Mouse (Mus musculus) heart, embryonic 14.5 days (tissue): ENCODE measurements around the gene Lsm12. TPM values are rescaled to one million over a fixed set of nuclear protein-coding genes. Genes with fewer than 3 reads are reported as not detected.
"Not testable (repeated sequence)": the region's sequence is repeated elsewhere in the genome, so short reads cannot be mapped to it uniquely, and the experiment has no call there.

ENCODE experiments used
- ATAC-seq: fragments of 200-750 bp; cut with Nextera tagmentation; 2 replicates; pipeline ENCODE4 v1.8.0; 2017; ENCODE audit warnings: low read depth, moderate TSS enrichment; ENCODE audit not compliant: insufficient number of reproducible peaks, insufficient read depth, low FRiP score
- H3K27ac ChIP-seq, 2 experiments: fragments of 200-500 bp in 1 of 2; fragments of 300-500 bp in 1 of 2; sonication (generic) in 1 of 2; replicated peaks in 1 of 2; 2 replicates each; pipeline ENCODE4 v1.5.1; 2012 to 2014; ENCODE audit warnings: low read depth in 2 of 2, low read length in 2 of 2, control low read depth in 1 of 2, mild to moderate bottlenecking in 1 of 2, mixed read lengths in 1 of 2; ENCODE audit not compliant: control insufficient read depth in 1 of 2, insufficient read depth in 1 of 2
- H3K27me3 ChIP-seq: fragments of 300-500 bp; sonication (generic); 2 replicates; pipeline ENCODE4 v1.6.1; 2014; ENCODE audit warnings: mild to moderate bottlenecking, low read length, control low read depth; ENCODE audit not compliant: control insufficient read depth, insufficient read depth
- H3K36me3 ChIP-seq: fragments of 300-500 bp; sonication (generic); 2 replicates; pipeline ENCODE4 v1.6.1; 2014; ENCODE audit warnings: mild to moderate bottlenecking, control low read depth, low read length, mixed read lengths; ENCODE audit not compliant: control insufficient read depth, insufficient read depth
- H3K4me1 ChIP-seq, 2 experiments: fragments of 200-500 bp in 1 of 2; fragments of 300-500 bp in 1 of 2; sonication (generic) in 1 of 2; 2 replicates each; pipeline ENCODE4 v1.6.1; 2012 to 2014; ENCODE audit warnings: low read length in 2 of 2, control low read depth in 1 of 2, mixed read lengths in 1 of 2; ENCODE audit not compliant: control insufficient read depth in 2 of 2, insufficient read depth in 2 of 2
- H3K4me2 ChIP-seq: fragments of 300-500 bp; sonication (generic); 2 replicates; pipeline ENCODE4 v1.6.1; 2014; ENCODE audit warnings: mild to moderate bottlenecking, low read length
- H3K4me3 ChIP-seq, 2 experiments: fragments of 200-500 bp in 1 of 2; fragments of 300-500 bp in 1 of 2; sonication (generic) in 1 of 2; 2 replicates each; pipeline ENCODE4 v1.5.1; 2012 to 2014; ENCODE audit warnings: low read length in 2 of 2, mild to moderate bottlenecking in 2 of 2, control low read depth in 1 of 2, low read depth in 1 of 2, moderate library complexity in 1 of 2; ENCODE audit not compliant: control insufficient read depth in 1 of 2, insufficient read depth in 1 of 2
- H3K9ac ChIP-seq: fragments of 300-500 bp; sonication (generic); 2 replicates; pipeline ENCODE4 v1.6.1; 2014; ENCODE audit warnings: mild to moderate bottlenecking, low read length
- H3K9me3 ChIP-seq: fragments of 300-500 bp; sonication (generic); 2 replicates; pipeline ENCODE4 v1.6.1; 2016; ENCODE audit warnings: low read length, control low read depth; ENCODE audit not compliant: control insufficient read depth
- WGBS: fragments of 180-500 bp; shearing (Covaris S2); extraction: QIAGEN DNeasy Blood & Tissue Kit; methylation state at CpG from one replicate; pipeline ENCODE4 v1.1.7; 2014; 5-methylcytosine and 5-hydroxymethylcytosine counted together
- polyA plus RNA-seq: library from polyadenylated mRNA; unstranded; fragments of >200 nt; fragmentation: Nextera tagmentation; extraction: Ambion mirVana; gene quantifications from 2 replicates; pipeline ENCODE4 v1.2.1, GENCODE M21; 2014

Gene Lsm12
- polyA plus RNA-seq, 1 experiment from 2014 or later, result 60.3 TPM

DNA sequence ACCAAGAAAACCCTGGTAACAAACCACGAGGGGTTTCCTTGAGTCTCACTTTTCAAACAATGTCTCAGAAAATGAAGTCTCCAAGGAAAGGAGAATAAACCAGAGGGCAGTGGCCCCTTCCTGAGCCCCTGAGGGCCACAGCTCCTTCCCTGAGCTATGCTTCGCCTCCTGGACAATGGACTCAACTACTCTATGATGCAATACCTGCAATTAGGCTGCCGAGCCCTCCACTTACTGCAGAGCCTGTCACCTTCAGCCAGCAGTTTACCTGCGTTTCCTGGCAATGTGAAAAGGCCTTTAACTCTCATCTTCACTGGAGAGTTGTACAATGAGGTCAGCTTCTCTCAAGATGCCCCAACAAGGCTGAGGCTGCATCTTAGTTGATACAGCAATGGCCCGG is 16.4 kb downstream of the Lsm12 start:
- no peak for ATAC-seq
- H3K4me3 ChIP-seq, result no peak overlapping the region
- H3K9ac ChIP-seq, result no peak overlapping the region
- H3K4me1 ChIP-seq, result no peaks in the 10 kb centered on the region
- no peaks in the 10 kb centered on the region for H3K27me3 ChIP-seq
- H3K9me3 ChIP-seq, result no peaks in the 10 kb centered on the region
- WGBS, result 80% methylated on average over 5 of the region's 5 CpGs
- H3K36me3 ChIP-seq, result peaks cover 62% of the 10 kb centered on the region
- no peak overlapping the region for H3K4me2 ChIP-seq
- no peak overlapping the region for H3K27ac ChIP-seq

DNA sequence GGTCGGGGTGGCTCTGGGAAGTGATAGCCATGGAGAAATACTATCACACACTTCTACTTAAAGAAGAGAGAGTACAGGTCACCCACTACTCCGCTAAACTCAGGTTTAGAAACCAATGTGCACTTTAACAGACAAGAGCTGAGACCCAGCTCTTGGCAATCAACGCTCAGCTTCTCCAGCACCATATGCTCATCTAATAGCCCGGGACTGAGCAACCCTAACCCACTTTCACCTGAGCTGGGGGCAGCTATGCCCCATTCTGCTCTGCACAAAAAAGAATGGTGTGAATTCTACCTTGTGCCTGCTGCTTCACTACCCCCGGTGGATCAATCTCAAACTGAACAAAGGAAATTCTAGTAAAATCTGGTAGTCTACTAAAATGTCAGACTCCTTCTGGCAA is 17.6 kb downstream of the Lsm12 start:
- 89% methylated on average over 5 of the region's 5 CpGs for WGBS
- Histone ChIP-seq H3K36me3 (peaks cover 73% of the 10 kb centered on the region), H3K27ac (no peak overlapping the region), H3K9ac (no peak overlapping the region), H3K27me3 (no peaks in the 10 kb centered on the region), H3K4me2 (no peak overlapping the region), H3K9me3 (no peaks in the 10 kb centered on the region), H3K4me3 (no peak overlapping the region), H3K4me1 (no peaks in the 10 kb centered on the region)
- ATAC-seq, result no peak

DNA sequence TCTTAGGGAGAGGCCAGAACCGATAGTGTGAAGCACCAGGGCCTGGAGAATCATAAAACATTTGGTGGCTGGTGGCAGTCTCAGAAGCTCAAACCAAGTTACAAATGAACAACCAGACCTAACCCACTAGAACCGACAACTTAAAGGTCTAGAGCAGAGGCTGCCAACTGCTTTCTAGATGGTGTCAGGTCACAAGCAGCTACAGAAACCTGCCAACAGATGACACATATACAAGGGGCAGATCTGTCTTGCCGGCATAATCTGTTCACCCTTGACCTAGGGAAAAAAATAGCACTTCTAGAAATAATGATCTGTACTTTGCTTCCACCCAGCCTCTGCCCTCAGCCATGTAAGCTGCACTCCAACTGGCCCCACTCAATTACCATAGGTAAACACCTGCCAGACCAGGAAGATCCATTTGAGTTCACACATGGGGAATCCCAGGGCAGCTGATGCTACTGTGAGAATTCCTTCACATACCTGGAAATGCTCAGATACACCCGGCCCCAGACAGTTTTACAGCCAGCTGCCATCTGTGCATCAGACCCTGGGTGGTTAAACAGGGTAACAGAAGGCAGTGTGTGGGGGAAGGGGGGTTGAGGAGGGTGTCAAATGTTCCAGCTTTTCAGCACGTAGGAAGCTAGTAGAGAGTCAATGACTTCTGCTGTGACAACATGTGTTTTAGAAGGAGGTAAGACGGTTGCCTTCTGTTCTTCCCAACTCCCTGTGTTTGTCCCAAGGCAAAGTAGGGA is 18.9 kb downstream of the Lsm12 start:
- H3K36me3 ChIP-seq, result peaks cover 83% of the 10 kb centered on the region
- H3K4me2 ChIP-seq, result no peak overlapping the region

DNA sequence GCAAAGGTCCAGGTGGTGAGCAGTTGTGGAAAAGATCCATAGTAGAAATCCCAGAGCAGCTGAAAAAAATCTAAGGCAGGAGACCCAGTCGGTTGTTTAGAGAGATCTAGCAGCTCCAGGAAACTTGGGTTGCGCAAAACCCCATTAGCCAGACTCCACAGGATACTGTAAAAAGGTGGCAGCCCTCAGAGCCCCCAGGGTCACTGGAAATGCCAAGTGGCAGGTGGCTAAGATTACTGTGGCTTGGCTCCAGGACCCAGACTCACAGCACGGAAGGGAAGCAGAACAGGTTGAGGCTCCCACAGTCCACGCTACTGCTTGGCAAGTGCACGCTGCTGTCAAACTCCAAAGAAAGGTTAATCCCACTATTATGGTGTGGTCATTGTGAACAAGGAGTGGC is 25.3 kb downstream of the Lsm12 start:
- H3K9me3 ChIP-seq, result no peaks in the 10 kb centered on the region
- H3K4me2 ChIP-seq, result no peak overlapping the region
- no peak for ATAC-seq
- no peaks in the 10 kb centered on the region for H3K27me3 ChIP-seq
- H3K4me1 ChIP-seq, result peaks cover 0 to 8% of the 10 kb centered on the region in 2 experiments; a peak in 2 of 4 replicates
- no peak overlapping the region for H3K9ac ChIP-seq
- 73% methylated on average over 5 of the region's 5 CpGs for WGBS
- no peak overlapping the region for H3K4me3 ChIP-seq
- peaks cover 37% of the 10 kb centered on the region for H3K36me3 ChIP-seq
- no peak overlapping the region for H3K27ac ChIP-seq

More for the DNA sequence above, 18.9 kb downstream of the Lsm12 start:
- Histone ChIP-seq H3K9ac (no peak overlapping the region), H3K27ac (no peak overlapping the region), H3K4me1 (no peaks in the 10 kb centered on the region), H3K9me3 (no peaks in the 10 kb centered on the region), H3K4me3 (no peak overlapping the region), H3K27me3 (no peaks in the 10 kb centered on the region)
- ATAC-seq, result no peak
- 50% methylated on average over 6 of the region's 6 CpGs for WGBS

DNA sequence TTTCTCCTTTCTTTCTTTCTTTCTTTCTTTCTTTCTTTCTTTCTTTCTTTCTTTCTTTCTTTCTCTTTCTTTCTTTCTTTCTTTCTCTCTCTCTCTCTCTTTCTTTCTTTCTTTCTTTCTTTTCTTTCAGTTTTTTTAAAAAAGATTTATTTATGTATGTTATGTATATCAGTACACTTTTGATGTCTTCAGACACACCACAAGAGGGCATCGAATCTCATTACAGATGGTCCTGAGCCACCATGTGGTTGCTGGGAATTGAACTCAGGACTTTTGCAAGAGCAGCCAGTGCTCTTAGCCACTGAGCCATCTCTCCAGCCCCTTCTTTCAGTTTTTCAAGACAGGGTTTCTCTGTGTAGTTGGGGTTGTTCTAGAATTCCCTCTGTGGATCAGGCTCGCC is 27.1 kb downstream of the Lsm12 start:
- WGBS, result 75% methylated on average over 2 of the region's 2 CpGs

DNA sequence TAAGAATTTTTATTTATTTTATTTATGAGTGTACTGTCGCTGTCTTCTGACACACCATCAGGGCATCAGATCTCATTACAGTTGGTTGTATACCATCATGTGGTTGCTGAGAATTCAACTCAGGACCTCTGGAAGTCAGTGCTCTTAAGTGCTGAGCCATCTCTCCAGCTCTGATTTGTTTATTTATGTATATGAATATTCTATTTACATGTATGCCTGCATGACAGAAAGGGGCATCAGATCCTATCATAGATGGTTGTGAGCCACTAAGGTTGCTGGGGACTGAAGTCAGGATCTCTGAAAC is 28.4 kb downstream of the Lsm12 start:
- H3K4me3 ChIP-seq, result no peak overlapping the region; a peak in 1 of 4 replicates
- 15% methylated on average over 1 of the region's 1 CpGs for WGBS
- H3K27me3 ChIP-seq, result no peaks in the 10 kb centered on the region
- no peak overlapping the region for H3K27ac ChIP-seq
- no peak overlapping the region for H3K9ac ChIP-seq
- no peak overlapping the region for H3K4me2 ChIP-seq
- H3K9me3 ChIP-seq, result no peaks in the 10 kb centered on the region
- ATAC-seq, result no peak
- peaks cover 34% of the 10 kb centered on the region for H3K36me3 ChIP-seq
- peaks cover 0 to 8% of the 10 kb centered on the region in 2 experiments; a peak in 2 of 4 replicates for H3K4me1 ChIP-seq

More for the DNA sequence above, 27.1 kb downstream of the Lsm12 start:
- not testable (repeated sequence) for H3K9me3 ChIP-seq, H3K9ac ChIP-seq, H3K4me2 ChIP-seq, ATAC-seq, H3K27me3 ChIP-seq, H3K4me3 ChIP-seq, H3K27ac ChIP-seq, H3K4me1 ChIP-seq
- H3K36me3 ChIP-seq, result peaks cover 35% of the 10 kb centered on the region

DNA sequence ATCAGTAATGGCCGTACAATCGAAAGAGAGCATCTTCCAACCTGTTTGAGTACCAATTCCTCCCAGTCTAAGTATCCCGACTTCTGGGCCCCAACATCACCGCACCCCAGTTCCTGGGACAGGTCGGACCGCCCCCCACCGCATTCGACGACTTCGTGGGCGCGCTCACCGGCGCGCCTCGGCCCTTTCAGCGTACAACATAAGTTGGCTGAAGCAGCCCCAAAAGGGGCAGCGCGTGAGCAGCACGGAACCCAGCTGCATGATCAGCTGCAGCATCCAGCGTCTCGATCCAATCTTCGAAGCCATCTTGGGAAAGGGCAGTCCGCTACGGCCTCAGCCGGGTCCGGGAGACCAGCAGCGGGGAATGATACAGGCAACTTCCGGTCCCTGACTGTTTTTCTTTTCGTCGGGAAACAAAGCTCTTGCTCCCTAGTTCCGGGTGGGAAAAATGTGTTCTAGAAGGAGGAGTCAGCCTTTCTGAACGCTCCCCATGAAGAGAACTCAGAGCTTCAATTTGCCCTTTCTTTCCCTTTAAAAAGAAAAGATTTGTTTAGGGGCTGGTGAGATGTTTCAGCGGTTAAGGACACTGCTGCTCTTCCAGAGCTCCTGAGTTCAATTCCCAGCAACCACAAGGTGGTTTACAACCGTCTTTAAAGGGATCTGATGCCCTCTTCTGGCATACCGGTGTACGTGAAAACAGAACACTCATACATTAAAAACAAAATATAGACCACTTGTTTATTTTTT is 28.9 kb downstream of the Lsm12 start, which contains the start of gene Tmem101:
TSS of gene Tmem101 (minus strand) at position 366 of the 747 bp plus-strand sequence.
- peak; percentile 71 for ATAC-seq
- peak within 1 kb of the TSS; percentile 73 to 74 for H3K4me3 ChIP-seq
- H3K9me3 ChIP-seq, result no peaks in the 10 kb centered on the region
- WGBS, result under 1% methylated on average over 37 of the region's 37 CpGs
- peak within 1 kb of the TSS; percentile 93 for H3K4me2 ChIP-seq
- peak within 1 kb of the TSS; percentile 81 for H3K9ac ChIP-seq
- peaks cover 0 to 8% of the 10 kb centered on the region in 2 experiments; a peak in 2 of 4 replicates for H3K4me1 ChIP-seq
- H3K27me3 ChIP-seq, result no peaks in the 10 kb centered on the region
- peaks cover 30% of the 10 kb centered on the region for H3K36me3 ChIP-seq
- H3K27ac ChIP-seq, result peak within 1 kb of the TSS in 1 of 2 experiments; percentile 12; a peak in 1 of 4 replicates
